Mouse (Mus musculus) urinary bladder, postnatal 25 days (tissue): ENCODE measurements around the gene Kctd7.

ENCODE experiments used
- DNase-seq: peaks from one replicate; pipeline ENCODE4 v3.0.0; 2022; ENCODE audit warnings: low spot score

The Kctd7 gene

GRCm38 (mm10) chr5:130144334-130145312 is at the start of gene Kctd7:
Kctd7 (plus strand) TSS chr5:130144861.
- peak; percentile 90 for DNase-seq

- no peak for DNase-seq
Observed at GRCm38 (mm10) chr5:130096754-130097153, 47.9 kb upstream of the Kctd7 start.

- no peak for DNase-seq
Observed at GRCm38 (mm10) chr5:130097837-130098236, 46.8 kb upstream of the Kctd7 start.

DNA sequence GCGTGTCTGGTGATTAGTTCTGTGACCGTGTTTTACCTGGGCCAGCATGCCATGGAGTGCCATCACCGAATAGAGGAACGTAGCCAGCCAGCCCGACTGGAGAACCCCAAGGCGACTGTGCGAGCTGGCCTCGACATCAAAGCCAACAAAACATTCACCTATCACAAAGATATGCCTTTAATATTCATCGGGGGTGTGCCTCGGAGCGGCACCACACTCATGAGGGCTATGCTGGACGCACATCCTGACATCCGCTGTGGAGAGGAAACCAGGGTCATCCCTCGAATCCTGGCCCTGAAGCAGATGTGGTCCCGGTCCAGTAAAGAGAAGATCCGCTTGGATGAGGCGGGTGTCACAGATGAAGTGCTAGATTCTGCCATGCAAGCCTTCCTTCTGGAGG is 42.9 kb upstream of the Kctd7 start:
- no peak for DNase-seq

DNA sequence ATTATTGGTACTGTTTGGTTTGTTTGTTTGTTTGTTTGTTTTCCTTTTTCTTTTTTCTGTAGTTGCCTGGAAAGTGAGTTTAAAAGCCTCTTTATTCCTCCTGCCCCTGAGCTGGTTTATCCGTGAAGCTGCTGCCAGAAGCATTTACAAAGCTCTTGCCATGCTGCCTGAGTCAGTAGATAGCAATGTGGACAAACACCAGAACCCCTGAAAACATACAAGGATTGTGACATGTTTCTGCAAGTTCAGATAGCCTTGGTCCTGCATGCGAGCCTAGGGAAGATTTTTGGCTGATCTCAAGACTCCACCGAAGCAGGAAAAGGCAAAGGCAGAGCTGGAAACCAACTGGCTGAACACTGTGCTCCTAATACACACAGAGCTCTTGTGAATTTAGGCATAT is 35.3 kb upstream of the Kctd7 start:
- no peak for DNase-seq

- no peak for DNase-seq
Observed at GRCm38 (mm10) chr5:130110632-130111464, 33.8 kb upstream of the Kctd7 start.

GRCm38 (mm10) chr5:130112653-130113052 is 32.0 kb upstream of the Kctd7 start:
- DNase-seq: no peak

- no peak for DNase-seq
Observed at GRCm38 (mm10) chr5:130116116-130116515, 28.5 kb upstream of the Kctd7 start.

- DNase-seq: no peak
Observed at GRCm38 (mm10) chr5:130116857-130117256, 27.8 kb upstream of the Kctd7 start.

- no peak for DNase-seq
Observed at GRCm38 (mm10) chr5:130117932-130118331, 26.7 kb upstream of the Kctd7 start.

DNA sequence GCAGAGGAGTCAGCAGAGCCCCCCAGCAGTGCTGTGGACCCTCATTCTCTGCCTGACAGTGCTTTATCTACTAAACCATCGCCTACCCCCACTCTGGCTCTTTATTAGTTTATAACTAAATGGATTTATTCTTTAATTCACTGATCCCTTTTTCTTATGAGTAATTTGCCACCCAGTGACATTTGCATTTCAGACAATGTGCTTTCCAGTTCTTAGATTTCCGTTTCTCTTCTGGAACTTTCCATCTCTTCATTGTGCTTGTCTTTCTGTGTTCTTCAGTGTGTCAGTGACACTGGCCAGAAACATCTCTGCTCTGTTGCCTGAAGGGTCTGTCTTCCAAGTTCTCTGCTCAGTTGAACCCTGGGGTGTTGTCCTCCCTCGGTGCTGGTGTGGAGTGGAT is 25.4 kb upstream of the Kctd7 start:
- DNase-seq: no peak

DNA sequence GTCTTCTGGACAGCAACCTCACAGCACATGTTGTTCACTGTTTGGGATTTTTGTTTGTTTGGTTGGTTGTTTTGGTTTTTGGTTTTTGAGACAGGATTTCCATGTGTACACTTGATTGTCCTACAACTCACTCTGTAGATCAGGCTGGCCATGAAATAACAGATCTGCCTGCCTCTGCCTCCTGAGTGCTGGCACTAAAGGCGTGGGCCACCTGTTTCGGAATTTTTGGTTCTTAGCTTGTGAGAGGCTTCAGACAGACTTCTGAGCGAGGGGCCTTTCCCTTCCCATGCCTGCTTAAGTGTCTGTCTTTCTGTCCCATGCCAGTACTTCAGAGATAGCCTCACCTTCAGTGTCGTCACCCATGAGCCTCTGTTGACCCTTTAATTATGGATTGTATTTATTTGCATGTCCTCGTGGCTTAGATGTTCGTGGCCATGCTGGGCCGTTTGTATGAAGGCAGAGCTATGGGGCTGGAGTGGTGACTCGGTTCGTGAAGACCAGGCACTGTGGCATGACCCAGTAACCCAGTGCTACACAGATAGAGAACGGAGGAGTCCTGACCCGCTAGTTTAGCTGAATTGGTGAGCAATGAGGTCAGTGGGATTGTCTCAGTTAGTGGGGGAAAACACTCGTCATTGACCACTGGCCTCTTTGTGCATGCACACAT is 24.5 kb upstream of the Kctd7 start:
- DNase-seq: no peak

DNA sequence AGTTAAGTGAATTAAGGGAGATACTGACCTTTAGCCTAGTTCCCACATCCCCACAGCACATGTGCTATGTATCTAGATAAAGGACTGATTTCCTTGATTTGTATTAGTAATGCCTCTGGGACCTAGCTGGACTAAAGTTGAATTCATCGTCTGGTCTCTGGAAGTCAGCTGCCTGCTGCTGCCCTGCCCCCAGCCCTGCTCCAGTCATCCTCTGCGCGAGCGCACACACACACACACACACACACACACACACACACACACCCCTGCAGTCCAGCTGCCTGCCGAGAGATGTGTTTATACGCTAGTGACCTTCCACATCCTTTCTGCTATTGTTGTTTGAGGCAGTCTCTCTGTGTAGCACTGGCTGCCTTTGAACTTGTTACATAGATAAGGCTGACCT is 23.8 kb upstream of the Kctd7 start:
- no peak for DNase-seq

- no peak for DNase-seq
Observed at GRCm38 (mm10) chr5:130122355-130122754, 22.3 kb upstream of the Kctd7 start.

DNA sequence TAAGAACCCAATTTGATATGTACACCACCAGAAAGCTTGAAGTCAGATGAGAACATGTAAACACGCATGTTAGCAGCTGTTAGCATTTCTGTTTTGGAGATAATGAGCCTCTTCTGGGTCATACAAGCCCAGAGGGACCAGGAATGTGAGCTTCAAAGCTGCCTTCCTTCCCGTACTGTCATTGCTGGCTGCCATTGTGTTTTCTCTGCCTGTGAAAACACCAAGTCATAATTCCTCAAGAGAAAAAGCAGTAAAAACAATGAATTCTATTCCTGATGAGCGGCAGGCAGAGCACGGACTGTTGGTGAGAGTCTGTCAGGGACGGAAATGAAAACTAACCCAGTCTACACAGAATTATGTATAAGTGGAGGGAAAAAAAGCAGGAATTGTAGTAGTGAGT is 20.4 kb upstream of the Kctd7 start:
- no peak for DNase-seq

DNA sequence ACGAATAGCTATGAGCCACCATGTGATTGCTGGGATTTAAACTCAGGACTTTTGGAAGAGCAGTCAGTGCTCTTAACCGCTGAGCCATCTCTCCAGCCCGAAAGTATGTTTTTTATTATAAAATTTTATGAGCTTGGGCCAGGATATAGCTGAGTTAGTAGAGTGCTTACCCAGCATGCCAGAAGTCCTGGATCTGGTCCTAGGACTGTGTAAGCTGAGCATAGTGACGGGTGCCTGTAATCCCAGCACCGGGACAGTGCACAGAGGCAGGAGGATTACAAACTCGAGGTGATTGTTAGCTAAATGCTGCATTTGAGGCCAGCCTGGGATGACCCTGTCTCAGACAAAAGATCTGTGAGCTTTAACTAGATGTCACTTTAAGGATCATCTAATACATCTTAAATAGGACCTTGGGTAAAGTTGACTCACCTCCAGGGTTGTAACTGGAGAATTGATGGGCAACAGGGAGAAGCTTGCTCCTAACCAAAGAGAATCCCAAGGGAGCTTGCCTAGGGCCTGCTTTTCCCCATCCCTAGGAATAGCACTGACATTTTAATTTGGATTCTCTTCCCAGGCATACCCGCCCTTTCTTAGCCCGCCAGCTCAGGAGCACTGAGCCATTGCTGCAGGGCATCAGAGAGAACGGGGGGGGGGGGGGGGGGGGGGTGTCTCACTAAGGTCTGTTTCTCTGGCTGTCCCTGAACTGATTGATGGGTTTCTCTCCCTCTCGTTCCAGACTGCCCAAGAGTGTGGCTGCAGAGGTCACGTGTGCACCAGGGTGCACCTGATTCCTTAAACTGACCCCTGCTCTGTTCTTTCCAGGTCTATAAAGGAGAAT is 15.8 kb upstream of the Kctd7 start:
- DNase-seq: no peak

DNA sequence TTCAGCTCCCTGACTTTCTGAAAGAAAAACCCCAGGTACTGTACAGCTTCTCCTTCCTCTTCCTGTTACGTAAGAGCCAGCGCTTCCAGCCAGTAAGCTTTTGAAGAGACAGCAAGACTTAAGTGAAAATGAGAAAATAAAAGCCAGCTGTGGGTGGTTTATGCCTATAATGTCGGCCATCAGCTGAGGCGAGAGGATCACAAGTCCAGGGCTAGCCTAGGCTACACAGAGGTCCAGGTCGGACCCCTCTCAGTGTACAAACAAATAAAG is 15.2 kb upstream of the Kctd7 start:
- no peak for DNase-seq

DNA sequence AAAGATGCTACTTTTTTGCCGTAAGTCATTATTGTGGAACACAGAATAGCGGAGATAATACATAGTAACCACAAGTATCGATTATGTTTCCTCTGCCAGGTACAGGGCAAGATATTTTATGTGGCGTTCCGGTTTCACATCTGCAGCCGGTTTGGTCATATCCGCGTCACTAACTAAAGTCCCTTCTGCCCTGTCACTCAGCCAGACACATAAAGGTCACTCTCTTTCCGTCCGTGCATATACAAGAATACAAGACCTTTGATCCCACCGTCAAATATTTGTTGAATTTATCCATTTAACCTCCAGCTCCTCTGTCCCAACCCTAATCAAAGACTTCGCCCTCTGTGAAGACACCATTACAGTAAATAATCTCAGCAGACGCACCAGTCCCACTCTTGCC is 8.1 kb upstream of the Kctd7 start:
- no peak for DNase-seq

DNA sequence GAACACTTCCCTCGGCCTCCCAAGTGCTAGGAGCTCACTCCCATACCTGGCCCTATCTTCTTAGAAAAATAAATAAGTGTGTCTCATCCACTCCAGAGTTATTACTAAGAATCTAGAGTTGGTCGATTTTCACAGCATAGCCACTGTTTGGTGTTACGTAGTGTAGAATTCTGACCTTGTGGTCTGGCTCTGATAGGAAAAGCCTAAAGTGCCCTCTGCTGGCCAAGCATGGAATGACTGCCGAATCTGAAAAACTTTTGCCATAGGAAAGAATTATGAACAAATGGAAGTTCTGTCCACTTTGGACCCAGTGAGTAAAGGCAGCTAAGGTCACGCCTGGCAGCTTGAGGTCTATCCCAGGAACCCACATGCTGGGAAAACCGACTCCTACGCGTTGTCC is 5.3 kb upstream of the Kctd7 start:
- peak; percentile 79 for DNase-seq

DNA sequence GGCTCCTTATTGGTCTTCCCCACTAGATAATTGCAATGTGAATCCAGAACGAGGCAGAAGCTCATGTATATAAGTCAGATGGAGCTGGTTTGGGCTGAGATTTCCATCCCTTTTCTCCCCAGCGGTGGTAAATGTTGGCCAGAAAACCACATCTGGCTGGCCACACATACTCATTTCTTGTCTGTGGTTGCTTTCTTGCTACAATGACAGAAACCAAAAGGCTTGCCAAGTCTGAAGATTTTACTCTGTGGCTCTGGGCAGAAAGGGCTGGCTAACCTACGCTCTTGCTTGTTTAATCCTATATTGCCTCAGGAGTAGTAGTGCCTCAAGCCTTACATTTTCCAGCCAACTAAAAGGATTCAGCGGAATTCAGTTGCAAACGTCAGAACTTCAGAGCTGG is 3.5 kb upstream of the Kctd7 start:
- no peak for DNase-seq

DNA sequence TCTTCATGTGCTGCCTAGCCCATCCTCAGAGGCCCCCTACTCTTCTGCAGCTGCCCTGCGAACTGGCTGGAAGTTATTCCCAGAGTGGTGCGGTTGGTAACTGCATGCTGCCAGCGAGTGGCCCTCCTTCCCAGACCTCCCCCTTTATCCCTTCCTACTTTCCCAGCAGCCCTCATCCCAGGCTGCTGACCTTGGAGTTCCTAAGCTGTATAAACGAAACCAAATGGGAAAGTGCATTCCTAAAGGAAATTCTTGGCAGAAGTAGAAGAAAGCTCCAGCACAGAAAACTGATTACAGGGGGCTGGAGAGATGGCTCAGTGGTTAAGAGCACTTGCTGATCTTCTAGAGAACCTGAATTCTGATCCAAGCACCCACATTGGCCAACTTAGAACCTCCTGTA is 2.6 kb upstream of the Kctd7 start:
- DNase-seq: no peak

DNA sequence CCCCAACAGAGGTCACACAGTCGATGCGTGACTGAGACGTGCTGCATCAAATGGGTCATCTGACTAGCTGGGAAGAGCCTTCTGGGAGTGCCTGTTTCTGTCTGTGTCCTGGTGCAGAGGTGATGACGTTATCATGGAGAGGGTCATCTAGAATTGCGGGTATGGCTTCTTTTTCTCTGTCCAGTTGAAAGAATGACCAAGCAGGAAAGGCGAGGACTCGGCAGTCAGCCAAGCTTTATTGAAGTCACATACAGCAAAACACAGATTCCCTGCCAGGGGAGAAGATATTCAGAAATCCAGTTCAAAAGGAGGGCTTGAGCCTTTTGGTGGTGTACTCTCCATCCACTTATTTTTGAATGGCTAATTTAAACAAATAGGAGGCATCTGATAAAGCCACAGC is 1.6 kb upstream of the Kctd7 start:
- no peak for DNase-seq
